Mouse (Mus musculus) intestine, postnatal 0 days (tissue): ENCODE measurements around the gene Acot7. TPM values are rescaled to one million over a fixed set of nuclear protein-coding genes. Genes with fewer than 3 reads are reported as not detected.

Experiments used
- ATAC-seq: fragments of 200-750 bp; cut with Nextera tagmentation; 2 replicates; pipeline ENCODE4 v1.8.0; 2017; ENCODE audit warnings: mild to moderate bottlenecking, moderate TSS enrichment, moderate library complexity
- H3K27ac ChIP-seq: fragments of 300-500 bp; sonication (generic); 2 replicates; pipeline ENCODE4 v1.5.1; 2014; ENCODE audit warnings: mild to moderate bottlenecking, low read depth, low read length, moderate library complexity
- H3K27me3 ChIP-seq: fragments of 300-500 bp; sonication (generic); replicated peaks from 2 replicates; pipeline ENCODE4 v1.6.1; 2014; ENCODE audit warnings: low read length, mixed read lengths; ENCODE audit not compliant: control insufficient read depth, insufficient read depth
- H3K36me3 ChIP-seq: fragments of 300-500 bp; sonication (generic); 2 replicates; pipeline ENCODE4 v1.6.1; 2014; ENCODE audit warnings: mild to moderate bottlenecking, moderate library complexity; ENCODE audit not compliant: control insufficient read depth, insufficient read depth
- H3K4me1 ChIP-seq: fragments of 300-500 bp; sonication (generic); replicated peaks from 2 replicates; pipeline ENCODE4 v1.6.1; 2014; ENCODE audit warnings: antibody characterized with exemption, low read length, mixed read lengths; ENCODE audit not compliant: control insufficient read depth, insufficient read depth
- H3K4me2 ChIP-seq: fragments of 300-500 bp; sonication (generic); replicated peaks from 2 replicates; pipeline ENCODE4 v1.6.1; 2014; ENCODE audit warnings: low read depth, mild to moderate bottlenecking, moderate library complexity
- H3K4me3 ChIP-seq: fragments of 300-500 bp; sonication (generic); 2 replicates; pipeline ENCODE4 v1.5.1; 2014; ENCODE audit warnings: low read depth, low read length
- H3K9ac ChIP-seq: fragments of 300-500 bp; sonication (generic); 2 replicates; pipeline ENCODE4 v1.6.1; 2014; ENCODE audit warnings: mild to moderate bottlenecking, low read depth, low read length
- H3K9me3 ChIP-seq: fragments of 300-500 bp; sonication (generic); 2 replicates; pipeline ENCODE4 v1.6.1; 2016; ENCODE audit warnings: mixed run types; ENCODE audit not compliant: control insufficient read depth
- CTCF ChIP-seq: sonication (generic); IDR thresholded peaks from 2 replicates; pipeline ENCODE4 v1.5.1; 2016; ENCODE audit warnings: low read depth, mild to moderate bottlenecking, control low read depth, antibody characterized with exemption, moderate library complexity
- WGBS: fragments of 180-500 bp; shearing (Covaris S2); extraction: QIAGEN DNeasy Blood & Tissue Kit; methylation state at CpG from one replicate; pipeline ENCODE4 v1.1.7; 2014; 5-methylcytosine and 5-hydroxymethylcytosine counted together
- polyA plus RNA-seq: library from polyadenylated mRNA; unstranded; fragments of >200 nt; fragmentation: Nextera tagmentation; extraction: Ambion mirVana; gene quantifications from 2 replicates; pipeline ENCODE4 v1.2.1, GENCODE M21; 2015

Acot7 gene
- polyA plus RNA-seq, 1 experiment from 2014 or later, result 28.7 TPM

GRCm38 (mm10) chr4:152253183-152253759 lies 75.3 kb downstream of the Acot7 start:
- no peaks in the 10 kb centered on the region for H3K36me3 ChIP-seq
- H3K9me3 ChIP-seq, result no peaks in the 10 kb centered on the region
- H3K4me1 ChIP-seq, result no peaks in the 10 kb centered on the region
- H3K27me3 ChIP-seq, result no peaks in the 10 kb centered on the region
- no peak overlapping the region for H3K27ac ChIP-seq
- TF ChIP-seq CTCF, result no peak
- H3K4me3 ChIP-seq, result no peak overlapping the region
- no peak overlapping the region for H3K9ac ChIP-seq
- 61% methylated on average over 9 of the region's 9 CpGs for WGBS
- ATAC-seq, result no peak
- H3K4me2 ChIP-seq, result no peak overlapping the region

- Histone ChIP-seq H3K4me2 (no peak overlapping the region), H3K27ac (no peak overlapping the region), H3K27me3 (no peaks in the 10 kb centered on the region), H3K9me3 (no peaks in the 10 kb centered on the region), H3K36me3 (no peaks in the 10 kb centered on the region), H3K4me3 (no peak overlapping the region), H3K4me1 (no peaks in the 10 kb centered on the region), H3K9ac (no peak overlapping the region)
- WGBS, result 39% methylated on average over 6 of the region's 6 CpGs
- peak; percentile 9; the same call in 1 of the 2 replicates for ATAC-seq
- TF ChIP-seq CTCF, result no peak
Observed at GRCm38 (mm10) chr4:152257070-152257469, 79.1 kb downstream of the Acot7 start.

- 84% methylated on average over 8 of the region's 8 CpGs for WGBS
- H3K27me3 ChIP-seq, result no peaks in the 10 kb centered on the region
- ATAC-seq, result no peak; the same call in 1 of the 2 replicates
Observed at GRCm38 (mm10) chr4:152260451-152260850, 82.5 kb downstream of the Acot7 start.

GRCm38 (mm10) chr4:152262187-152262586 lies 84.3 kb downstream of the Acot7 start:
- no peak for ATAC-seq
- WGBS, result 74% methylated on average over 9 of the region's 9 CpGs
- Histone ChIP-seq H3K9ac (no peak overlapping the region), H3K4me2 (no peak overlapping the region), H3K4me3 (no peak overlapping the region), H3K9me3 (no peaks in the 10 kb centered on the region), H3K27ac (no peak overlapping the region), H3K4me1 (peaks cover 4% of the 10 kb centered on the region; the same call in 1 of the 2 replicates), H3K27me3 (no peaks in the 10 kb centered on the region), H3K36me3 (no peaks in the 10 kb centered on the region; the same call in 1 of the 2 replicates)
- no peak for TF ChIP-seq CTCF

More at GRCm38 (mm10) chr4:152260451-152260850, 82.5 kb downstream of the Acot7 start:
- Histone ChIP-seq H3K4me1 (peaks cover 4% of the 10 kb centered on the region; the same call in 1 of the 2 replicates), H3K4me3 (no peak overlapping the region), H3K27ac (no peak overlapping the region), H3K9ac (no peak overlapping the region), H3K9me3 (no peaks in the 10 kb centered on the region), H3K36me3 (no peaks in the 10 kb centered on the region; the same call in 1 of the 2 replicates), H3K4me2 (no peak overlapping the region)
- no peak for TF ChIP-seq CTCF

GRCm38 (mm10) chr4:152263089-152263488 lies 85.2 kb downstream of the Acot7 start:
- no peak overlapping the region for H3K9ac ChIP-seq
- H3K27ac ChIP-seq, result no peak overlapping the region
- H3K4me1 ChIP-seq, result peaks cover 4% of the 10 kb centered on the region; the same call in 1 of the 2 replicates
- no peak overlapping the region for H3K4me2 ChIP-seq
- no peaks in the 10 kb centered on the region for H3K27me3 ChIP-seq
- TF ChIP-seq CTCF, result no peak
- 63% methylated on average over 9 of the region's 9 CpGs for WGBS
- ATAC-seq, result no peak
- H3K4me3 ChIP-seq, result no peak overlapping the region
- H3K9me3 ChIP-seq, result no peaks in the 10 kb centered on the region
- no peaks in the 10 kb centered on the region; the same call in 1 of the 2 replicates for H3K36me3 ChIP-seq

- Histone ChIP-seq H3K9ac (0 out of 2 replicates have a peak overlapping the region, but pooled peaks have one; percentile 17), H3K9me3 (no peaks in the 10 kb centered on the region), H3K4me3 (no peak overlapping the region), H3K27ac (peak overlapping the region; percentile 62), H3K4me2 (peak overlapping the region; percentile 17), H3K36me3 (no peaks in the 10 kb centered on the region; the same call in 1 of the 2 replicates), H3K4me1 (peaks cover 4% of the 10 kb centered on the region; the same call in 1 of the 2 replicates), H3K27me3 (no peaks in the 10 kb centered on the region)
- 41% methylated on average over 10 of the region's 10 CpGs for WGBS
- no peak for TF ChIP-seq CTCF
- peak; percentile 55; the same call in 1 of the 2 replicates for ATAC-seq
Observed at GRCm38 (mm10) chr4:152263512-152264176, 85.7 kb downstream of the Acot7 start.
